Mouse (Mus musculus): ENCODE data around the gene Mrpl10. TPM values are rescaled to one million over a fixed set of nuclear protein-coding genes. Genes with fewer than 3 reads are reported as not detected.

The Mrpl10 gene
- polyA plus RNA-seq (2015; fragmentation: Illumina TruSeq; extraction: RNeasy Lipid Tissue Mini Kit (QIAGEN cat#74804); ENCODE audit: insufficient read depth, low read depth, low replicate concordance) = 12.3 TPM

DNA sequence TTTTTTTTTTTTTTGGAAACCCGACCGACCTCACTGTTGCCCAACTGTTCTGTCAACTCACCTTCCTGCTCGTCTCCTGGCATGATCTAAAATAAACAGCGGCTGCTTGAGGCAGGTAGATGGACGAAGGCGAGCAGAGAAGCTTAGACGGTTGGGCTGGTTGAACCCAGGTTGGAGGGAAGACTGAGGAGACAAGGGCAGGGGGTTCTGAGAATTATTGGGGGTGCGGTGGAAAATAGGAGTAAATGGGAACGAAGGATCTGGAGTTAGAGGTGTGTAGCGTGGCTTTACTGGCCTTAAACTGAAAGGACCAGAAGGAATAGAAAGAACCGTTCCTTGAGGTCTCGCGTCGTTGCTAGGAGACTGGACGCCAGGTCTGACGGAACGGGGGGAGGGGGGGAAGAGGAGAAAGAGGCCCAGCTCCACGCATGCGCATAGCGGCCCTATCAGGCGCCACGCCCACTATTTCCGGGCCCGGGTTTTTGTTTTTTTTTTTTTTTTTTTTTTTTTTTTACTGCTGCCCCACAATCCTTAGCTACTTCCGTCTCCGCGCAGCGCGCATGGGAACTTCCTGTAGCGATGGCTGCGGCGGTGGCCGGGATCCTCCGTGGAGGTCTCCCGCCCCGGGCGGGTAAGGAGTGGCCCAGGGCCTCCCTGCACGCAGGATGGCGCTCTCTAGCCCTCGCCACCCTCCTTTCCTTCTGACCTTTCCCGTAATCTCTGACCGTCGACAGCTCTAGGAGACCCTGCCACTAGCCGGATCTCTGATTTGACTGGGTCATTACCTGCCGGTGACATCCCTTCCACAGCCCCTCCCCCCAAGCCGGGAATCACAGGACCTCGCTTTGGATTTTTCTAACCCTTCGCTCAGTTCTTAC, at the start of gene Mrpl10, which contains the start of gene Lrrc46:
Gene Mrpl10, plus strand, starts transcription at position 539 of the 878 bp plus-strand sequence.
Gene Lrrc46, minus strand, starts transcription at position 386 of the 878 bp plus-strand sequence.

DNA sequence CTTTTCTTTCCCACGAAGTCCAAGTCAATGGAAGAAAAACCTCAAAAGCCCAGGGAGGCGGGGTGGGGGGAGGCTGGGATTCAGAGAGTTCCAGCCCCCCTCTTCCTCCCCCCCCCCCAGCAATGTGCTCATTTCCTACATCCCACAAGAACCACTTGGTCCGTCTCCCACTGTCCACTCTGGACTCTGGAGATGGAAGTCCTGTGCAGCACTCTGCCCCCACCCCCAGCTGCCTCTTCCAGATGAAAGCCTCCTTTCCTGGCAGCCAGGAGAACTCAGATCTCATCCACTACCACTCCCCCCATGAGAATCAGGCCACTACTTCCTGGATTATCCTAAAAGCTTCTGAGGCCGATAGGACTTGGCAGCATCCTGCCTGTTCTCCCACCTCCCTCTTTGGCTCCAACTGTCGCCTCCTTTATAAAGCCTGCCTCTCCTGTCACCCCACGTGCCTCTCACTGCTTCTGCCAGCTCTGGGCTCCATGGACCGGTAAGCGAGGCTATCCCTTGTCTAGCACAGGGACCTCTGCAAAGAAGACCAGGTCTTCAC, 28.2 kb upstream of the Mrpl10 start, which contains the start of gene Sp6:
Gene Sp6, plus strand, starts transcription at position 274 of the 550 bp plus-strand sequence.

DNA sequence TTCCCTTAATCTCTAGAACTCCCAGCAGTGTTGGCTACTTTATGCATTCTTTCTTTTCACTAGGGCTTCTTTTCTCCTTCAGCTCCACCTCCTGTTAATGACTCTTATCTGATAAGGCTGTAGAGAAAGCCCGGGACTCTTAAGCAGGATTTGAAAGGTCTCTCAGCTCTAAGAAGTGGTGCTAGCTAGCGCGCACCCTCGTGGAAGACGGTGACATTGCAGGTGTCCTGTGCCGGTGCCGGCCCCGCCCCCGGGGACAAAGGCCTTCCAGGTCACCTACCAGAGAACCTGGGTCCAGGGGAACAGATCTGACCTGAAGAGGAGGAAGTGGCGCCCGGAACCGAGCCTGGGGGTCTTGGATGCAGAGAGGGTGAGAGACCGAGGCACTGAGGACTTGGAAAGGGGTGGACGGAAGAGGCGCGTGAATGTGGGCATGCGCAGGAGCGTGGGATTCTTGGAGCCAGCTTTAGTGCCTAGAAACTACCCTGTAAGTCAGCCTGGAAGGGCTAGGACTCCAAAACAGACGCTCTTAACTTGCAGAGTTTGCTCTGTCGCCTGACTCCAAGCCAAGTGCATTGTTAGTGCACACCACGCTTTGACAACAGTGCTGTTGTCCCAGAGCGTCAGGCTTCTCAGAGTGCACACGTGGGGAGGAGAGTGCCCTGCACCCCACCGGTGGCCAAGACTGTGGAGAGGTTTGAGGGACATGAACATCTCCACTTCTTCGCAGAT, 11.5 kb upstream of the Mrpl10 start, which contains the start of gene Scrn2:
Gene Scrn2, plus strand, starts transcription at position 253 of the 732 bp plus-strand sequence.

DNA sequence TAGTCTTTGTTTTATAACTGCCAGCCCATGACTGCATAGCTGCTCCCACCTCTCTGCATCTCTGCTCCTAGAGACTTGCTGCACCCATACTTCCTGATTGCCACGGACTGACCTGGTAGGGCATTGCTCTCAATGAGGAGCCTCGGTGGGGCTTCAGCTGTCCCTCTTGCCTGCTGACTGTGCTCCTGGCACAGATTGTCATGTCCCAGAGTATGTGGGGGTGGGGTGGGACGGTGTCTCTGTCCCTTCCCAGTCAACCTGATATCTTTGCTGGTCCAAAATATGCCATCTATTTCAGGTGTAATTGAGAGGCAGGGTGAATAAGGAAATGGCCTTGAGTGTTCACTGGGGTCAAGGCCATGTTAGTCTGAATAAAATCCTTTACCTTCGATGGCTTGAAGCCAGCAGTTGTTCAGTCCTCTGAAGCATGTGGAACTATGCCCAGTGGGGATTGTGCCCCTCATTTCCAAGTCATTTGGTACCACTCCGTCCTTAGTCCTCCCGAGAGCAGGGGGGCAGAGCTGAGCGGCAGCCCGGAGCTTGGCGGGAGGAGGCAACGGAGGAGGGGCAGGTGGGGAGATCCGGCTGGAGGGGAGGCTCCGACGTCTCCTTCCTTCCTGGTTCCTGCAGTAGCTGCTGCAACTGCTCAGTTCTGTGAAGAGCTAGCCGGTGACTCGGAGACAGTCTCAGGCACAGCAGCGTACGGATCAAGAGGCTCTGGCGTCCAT, 9.0 kb downstream of the Mrpl10 start, which contains the start of gene Osbpl7:
Gene Osbpl7, plus strand, starts transcription at position 413 of the 728 bp plus-strand sequence.

Other genes with a start within 250 kb of the Mrpl10 start
- 32.6 TPM for gene Nfe2l1, start 211.6 kb upstream of the Mrpl10 start, polyA plus RNA-seq (2015; fragmentation: Illumina TruSeq; extraction: RNeasy Lipid Tissue Mini Kit (QIAGEN cat#74804); ENCODE audit: insufficient read depth, low read depth, low replicate concordance)
- 123 TPM for gene Copz2, start 191.7 kb upstream of the Mrpl10 start, polyA plus RNA-seq (2015; fragmentation: Illumina TruSeq; extraction: RNeasy Lipid Tissue Mini Kit (QIAGEN cat#74804); ENCODE audit: insufficient read depth, low read depth, low replicate concordance)
- gene Cdk5rap3, start 125.1 kb upstream of the Mrpl10 start, polyA plus RNA-seq (2015; fragmentation: Illumina TruSeq; extraction: RNeasy Lipid Tissue Mini Kit (QIAGEN cat#74804); ENCODE audit: insufficient read depth, low read depth, low replicate concordance) = 40.0 TPM
- gene Prr15l, start 113.5 kb upstream of the Mrpl10 start, polyA plus RNA-seq (2015; fragmentation: Illumina TruSeq; extraction: RNeasy Lipid Tissue Mini Kit (QIAGEN cat#74804); ENCODE audit: insufficient read depth, low read depth, low replicate concordance) = 36.3 TPM
- gene Pnpo, start 97.6 kb upstream of the Mrpl10 start, polyA plus RNA-seq (2015; fragmentation: Illumina TruSeq; extraction: RNeasy Lipid Tissue Mini Kit (QIAGEN cat#74804); ENCODE audit: insufficient read depth, low read depth, low replicate concordance) = 8.0 TPM
- gene Sp2, start 58.6 kb upstream of the Mrpl10 start, polyA plus RNA-seq (2015; fragmentation: Illumina TruSeq; extraction: RNeasy Lipid Tissue Mini Kit (QIAGEN cat#74804); ENCODE audit: insufficient read depth, low read depth, low replicate concordance) = 3.1 TPM
- 0.30 TPM for gene Sp6, start 28.2 kb upstream of the Mrpl10 start, polyA plus RNA-seq (2015; fragmentation: Illumina TruSeq; extraction: RNeasy Lipid Tissue Mini Kit (QIAGEN cat#74804); ENCODE audit: insufficient read depth, low read depth, low replicate concordance)
- gene Scrn2, start 11.6 kb upstream of the Mrpl10 start, polyA plus RNA-seq (2015; fragmentation: Illumina TruSeq; extraction: RNeasy Lipid Tissue Mini Kit (QIAGEN cat#74804); ENCODE audit: insufficient read depth, low read depth, low replicate concordance) = 4.0 TPM
- gene Lrrc46, start 153 bp upstream of the Mrpl10 start, polyA plus RNA-seq (2015; fragmentation: Illumina TruSeq; extraction: RNeasy Lipid Tissue Mini Kit (QIAGEN cat#74804); ENCODE audit: insufficient read depth, low read depth, low replicate concordance) = not detected
- gene Osbpl7, start 9.1 kb downstream of the Mrpl10 start, polyA plus RNA-seq (2015; fragmentation: Illumina TruSeq; extraction: RNeasy Lipid Tissue Mini Kit (QIAGEN cat#74804); ENCODE audit: insufficient read depth, low read depth, low replicate concordance) = 3.8 TPM
- not detected for gene Tbx21, start 73.8 kb downstream of the Mrpl10 start, polyA plus RNA-seq (2015; fragmentation: Illumina TruSeq; extraction: RNeasy Lipid Tissue Mini Kit (QIAGEN cat#74804); ENCODE audit: insufficient read depth, low read depth, low replicate concordance)
- gene Tbkbp1, start 109.9 kb downstream of the Mrpl10 start, polyA plus RNA-seq (2015; fragmentation: Illumina TruSeq; extraction: RNeasy Lipid Tissue Mini Kit (QIAGEN cat#74804); ENCODE audit: insufficient read depth, low read depth, low replicate concordance) = 5.3 TPM
- 19.5 TPM for gene Kpnb1, start 146.3 kb downstream of the Mrpl10 start, polyA plus RNA-seq (2015; fragmentation: Illumina TruSeq; extraction: RNeasy Lipid Tissue Mini Kit (QIAGEN cat#74804); ENCODE audit: insufficient read depth, low read depth, low replicate concordance)
- 14.6 TPM for gene Npepps, start 239.1 kb downstream of the Mrpl10 start, polyA plus RNA-seq (2015; fragmentation: Illumina TruSeq; extraction: RNeasy Lipid Tissue Mini Kit (QIAGEN cat#74804); ENCODE audit: insufficient read depth, low read depth, low replicate concordance)